Mouse (Mus musculus): Measurements from ENCODE around the gene Gm49322.

Gm49322 gene

GRCm38 (mm10) chr10:80650392-80650791 is 44.6 kb downstream of the Gm49322 start:
- DNase-seq (ENCODE audit: extremely low read depth, insufficient read length, low spot score): no peak

GRCm38 (mm10) chr10:80653156-80653720 is 47.4 kb downstream of the Gm49322 start:
- peak; percentile 69 for DNase-seq (ENCODE audit: extremely low read depth, insufficient read length, low spot score)

GRCm38 (mm10) chr10:80654866-80655265 is 49.0 kb downstream of the Gm49322 start:
- no peak for DNase-seq (ENCODE audit: extremely low read depth, insufficient read length, low spot score)

- no peak for DNase-seq (ENCODE audit: extremely low read depth, insufficient read length, low spot score)
Observed at GRCm38 (mm10) chr10:80655406-80656129, 49.7 kb downstream of the Gm49322 start.

GRCm38 (mm10) chr10:80656130-80656862 is 50.5 kb downstream of the Gm49322 start:
- peak; percentile 98 for DNase-seq (ENCODE audit: extremely low read depth, insufficient read length, low spot score)

GRCm38 (mm10) chr10:80656863-80657623 is 51.2 kb downstream of the Gm49322 start, which contains the start of gene Btbd2:
Gene Btbd2, minus strand, starts transcription at chr10:80657071.
- DNase-seq (ENCODE audit: extremely low read depth, insufficient read length, low spot score): no peak

GRCm38 (mm10) chr10:80658194-80658840 is 52.5 kb downstream of the Gm49322 start:
- no peak for DNase-seq (ENCODE audit: extremely low read depth, insufficient read length, low spot score)

GRCm38 (mm10) chr10:80658841-80659202 is 53.0 kb downstream of the Gm49322 start:
- no peak for DNase-seq (ENCODE audit: extremely low read depth, insufficient read length, low spot score)

- no peak for DNase-seq (ENCODE audit: extremely low read depth, insufficient read length, low spot score)
Observed at GRCm38 (mm10) chr10:80659213-80659612, 53.4 kb downstream of the Gm49322 start.

GRCm38 (mm10) chr10:80661149-80661548 is 55.3 kb downstream of the Gm49322 start:
- no peak for DNase-seq (ENCODE audit: extremely low read depth, insufficient read length, low spot score)

- no peak for DNase-seq (ENCODE audit: extremely low read depth, insufficient read length, low spot score)
Observed at GRCm38 (mm10) chr10:80663485-80664196, 57.8 kb downstream of the Gm49322 start.

GRCm38 (mm10) chr10:80664197-80665015 is 58.6 kb downstream of the Gm49322 start:
- DNase-seq (ENCODE audit: extremely low read depth, insufficient read length, low spot score): peak; percentile 96

GRCm38 (mm10) chr10:80665016-80665380 is 59.2 kb downstream of the Gm49322 start:
- DNase-seq (ENCODE audit: extremely low read depth, insufficient read length, low spot score): peak; percentile 82
